Mouse (Mus musculus) myocyte (in vitro differentiated cells): ENCODE measurements around the gene Radil. TPM values are rescaled to one million over a fixed set of nuclear protein-coding genes. Genes with fewer than 3 reads are reported as not detected.

ENCODE experiments used
- H3K27me3 ChIP-seq: one replicate; pipeline ENCODE4 v1.6.1; 2011; ENCODE audit not compliant: control insufficient read depth, insufficient read depth, insufficient read length
- H3K36me3 ChIP-seq: one replicate; pipeline ENCODE4 v1.6.1; 2011; ENCODE audit not compliant: control insufficient read depth, insufficient read depth
- H3K4me2 ChIP-seq: one replicate; pipeline ENCODE4 v1.6.1; 2011; ENCODE audit warnings: low read depth, control low read depth
- H3K4me3 ChIP-seq: one replicate; pipeline ENCODE4 v1.5.1; 2011; ENCODE audit warnings: mild to moderate bottlenecking, control low read depth, moderate library complexity
- H3K79me2 ChIP-seq: one replicate; pipeline ENCODE4 v1.6.1; 2011; ENCODE audit not compliant: control insufficient read depth, insufficient read depth
- H3ac ChIP-seq: one replicate; pipeline ENCODE4 v1.6.1; 2011; ENCODE audit not compliant: control insufficient read depth, insufficient read length
- CEBPB ChIP-seq: IDR thresholded peaks from 2 replicates; pipeline ENCODE4 v1.6.1; 2011; ENCODE audit warnings: mild to moderate bottlenecking, moderate library complexity; ENCODE audit not compliant: poor library complexity, insufficient read depth, severe bottlenecking
- E2F4 ChIP-seq: IDR thresholded peaks from one replicate; pipeline ENCODE4 v1.6.1; 2011; ENCODE audit warnings: mild to moderate bottlenecking, control low read depth, moderate library complexity; ENCODE audit not compliant: insufficient read depth
- MAX ChIP-seq: IDR thresholded peaks from one replicate; pipeline ENCODE4 v1.6.1; 2011; ENCODE audit warnings: low read depth, mild to moderate bottlenecking, control low read depth
- MYOD1 ChIP-seq, 3 experiments: IDR thresholded peaks; one replicate each; pipeline ENCODE4 v1.6.1; 2011; ENCODE audit warnings: control low read depth in 2 of 3, low read depth in 2 of 3, mild to moderate bottlenecking in 2 of 3, moderate library complexity in 1 of 3; ENCODE audit not compliant: insufficient read length in 2 of 3, control insufficient read depth in 1 of 3
- MYOG ChIP-seq, 3 experiments: IDR thresholded peaks; one replicate each; pipeline ENCODE4 v1.6.1; 2011; ENCODE audit warnings: control low read depth in 2 of 3, low read depth in 2 of 3, mild to moderate bottlenecking in 2 of 3; ENCODE audit not compliant: insufficient read length in 2 of 3, control insufficient read depth in 1 of 3, insufficient read depth in 1 of 3
- POLR2A ChIP-seq: IDR thresholded peaks from one replicate; pipeline ENCODE4 v1.6.1; 2011; ENCODE audit warnings: low read depth, mild to moderate bottlenecking, control low read depth, moderate library complexity; ENCODE audit not compliant: insufficient read length
- POLR2AphosphoS2 ChIP-seq: IDR thresholded peaks from one replicate; pipeline ENCODE4 v1.6.1; 2011; ENCODE audit warnings: low read depth, control low read depth; ENCODE audit not compliant: insufficient read length
- REST ChIP-seq: IDR thresholded peaks from one replicate; pipeline ENCODE4 v1.6.1; 2011; ENCODE audit warnings: mild to moderate bottlenecking, control low read depth, moderate library complexity; ENCODE audit not compliant: insufficient read depth, insufficient read length
- SRF ChIP-seq: IDR thresholded peaks from one replicate; pipeline ENCODE4 v1.6.1; 2011; ENCODE audit warnings: low read depth; ENCODE audit not compliant: control insufficient read depth, insufficient read length
- TCF12 ChIP-seq: IDR thresholded peaks from one replicate; pipeline ENCODE4 v1.6.1; 2011; ENCODE audit warnings: mild to moderate bottlenecking, control low read depth; ENCODE audit not compliant: poor library complexity, insufficient read depth, severe bottlenecking
- TCF3 ChIP-seq: IDR thresholded peaks from one replicate; pipeline ENCODE4 v1.6.1; 2011; ENCODE audit warnings: low read depth, control low read depth; ENCODE audit not compliant: insufficient read length
- USF1 ChIP-seq: IDR thresholded peaks from one replicate; pipeline ENCODE4 v1.6.1; 2011; ENCODE audit warnings: low read depth, mild to moderate bottlenecking, control low read depth, moderate library complexity
- polyA plus RNA-seq: library from polyadenylated mRNA; unstranded; fragments of >200 nt; fragmentation: generic; extraction: Trizol; gene quantifications from one replicate; pipeline ENCODE4 v1.2.1, GENCODE M21; 2012; ENCODE audit warnings: missing spikeins

The Radil gene
- polyA plus RNA-seq, 1 experiment, result 1.6 TPM

DNA sequence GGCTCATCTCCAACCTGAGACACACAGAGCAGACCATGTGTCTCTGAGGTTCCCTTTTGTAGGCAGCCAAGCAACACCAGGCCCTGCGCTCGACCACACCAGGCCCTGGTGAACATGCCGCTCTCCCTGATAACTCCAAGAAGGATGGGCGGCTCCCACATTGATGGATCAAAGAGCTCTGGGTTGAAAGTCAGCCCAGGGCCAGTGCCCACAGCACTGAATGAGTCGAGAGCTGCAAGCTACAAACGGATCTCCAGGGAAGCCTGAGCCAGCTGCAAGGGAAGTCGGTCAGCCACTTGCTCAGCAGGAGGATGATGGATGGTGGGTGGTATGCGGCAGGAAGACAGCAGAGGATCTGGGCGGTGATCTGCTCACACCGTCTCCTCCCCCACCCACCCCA, 93.6 kb downstream of the Radil start:
- Histone ChIP-seq H3K27me3 (no peaks in the 10 kb centered on the region), H3K4me3 (no peak overlapping the region), H3K36me3 (no peaks in the 10 kb centered on the region), H3ac (no peak overlapping the region), H3K79me2 (no peaks in the 10 kb centered on the region), H3K4me2 (no peak overlapping the region)
- TF ChIP-seq MYOD1 (IDR thresholded peaks at IDR 0.05; ENCODE audit: control insufficient read depth in 1 of 3, insufficient read length in 2 of 3, low read depth in 2 of 3) (peak in 1 of 3 experiments; percentile 7), POLR2A (no peak)

DNA sequence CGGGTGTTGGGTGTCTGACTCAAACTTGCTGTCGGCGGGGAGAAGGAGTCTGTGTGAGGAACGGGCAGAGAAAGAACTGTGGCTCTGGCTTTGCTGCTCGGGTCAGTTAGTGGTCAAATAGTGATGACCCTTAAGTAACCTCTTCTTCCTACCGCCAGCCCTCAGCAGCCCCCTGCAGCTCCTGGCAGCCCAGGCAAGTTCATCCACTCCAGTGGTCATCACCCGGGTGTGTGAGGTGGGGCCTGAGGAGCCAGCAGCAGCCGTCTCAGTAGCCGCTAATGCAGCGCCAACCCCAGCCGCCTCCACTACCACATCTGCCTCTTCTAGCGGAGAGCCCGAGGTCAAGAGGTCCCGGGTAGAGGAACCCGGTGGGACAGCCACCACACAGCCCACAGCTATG, 94.6 kb downstream of the Radil start:
- no peak for TF ChIP-seq REST
- TF ChIP-seq CEBPB, result no peak
- TF ChIP-seq POLR2AphosphoS2, result no peak
- no peak for TF ChIP-seq E2F4
- no peak for TF ChIP-seq MAX
- no peak for TF ChIP-seq MYOG (IDR thresholded peaks at IDR 0.05; ENCODE audit: control insufficient read depth in 1 of 3, insufficient read depth in 1 of 3, insufficient read length in 2 of 3, low read depth in 2 of 3)
- TF ChIP-seq POLR2A, result no peak
- TF ChIP-seq TCF3, result no peak
- H3K36me3 ChIP-seq, result no peaks in the 10 kb centered on the region
- no peak overlapping the region for H3ac ChIP-seq
- no peaks in the 10 kb centered on the region for H3K27me3 ChIP-seq
- no peaks in the 10 kb centered on the region for H3K79me2 ChIP-seq
- no peak overlapping the region for H3K4me3 ChIP-seq
- no peak overlapping the region for H3K4me2 ChIP-seq

DNA sequence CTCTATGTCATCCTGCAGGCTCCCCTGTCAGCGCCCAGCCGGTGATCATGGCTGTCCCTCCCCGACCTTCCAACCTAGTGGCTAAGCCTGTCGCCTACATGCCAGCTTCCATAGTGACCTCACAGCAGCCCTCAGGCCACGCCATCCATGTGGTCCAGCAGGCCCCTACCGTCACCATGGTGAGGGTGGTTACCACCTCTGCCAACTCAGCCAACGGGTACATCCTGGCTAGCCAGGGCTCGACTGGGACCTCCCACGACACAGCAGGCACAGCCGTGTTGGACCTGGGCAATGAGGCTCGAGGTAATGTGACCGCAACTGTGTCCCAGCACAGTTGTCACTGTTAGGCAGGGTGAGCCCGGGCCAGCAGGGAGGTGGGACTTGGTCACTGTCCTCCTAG, 97.2 kb downstream of the Radil start:
- Histone ChIP-seq H3K27me3 (no peaks in the 10 kb centered on the region), H3ac (no peak overlapping the region), H3K4me3 (no peak overlapping the region), H3K36me3 (no peaks in the 10 kb centered on the region), H3K4me2 (no peak overlapping the region), H3K79me2 (no peaks in the 10 kb centered on the region)
- TF ChIP-seq POLR2AphosphoS2, result no peak
- no peak for TF ChIP-seq MAX
- no peak for TF ChIP-seq MYOD1 (IDR thresholded peaks at IDR 0.05; ENCODE audit: control insufficient read depth in 1 of 3, insufficient read length in 2 of 3, low read depth in 2 of 3)
- no peak for TF ChIP-seq CEBPB
- TF ChIP-seq USF1, result no peak
- TF ChIP-seq SRF, result no peak

DNA sequence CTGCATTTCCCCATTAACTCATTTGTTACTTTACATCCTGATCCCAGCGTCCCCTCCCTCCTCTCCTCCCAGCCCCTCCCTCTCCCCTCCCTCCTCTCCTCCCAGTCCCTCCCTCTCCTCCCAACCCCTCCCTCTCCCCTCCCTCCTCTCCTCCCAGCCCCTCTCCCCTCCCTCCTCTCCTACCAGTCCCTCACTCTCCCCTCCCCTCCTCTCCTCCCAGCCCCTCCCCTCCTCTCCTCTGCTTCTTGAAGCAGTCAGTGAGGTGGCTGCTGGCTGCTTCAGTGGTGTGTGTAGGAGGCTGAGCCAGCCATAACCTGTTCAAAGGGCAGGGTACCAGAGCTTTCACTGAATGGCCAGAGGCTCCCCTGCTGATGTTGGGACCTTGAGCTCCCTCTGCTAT, 99.1 kb downstream of the Radil start:
- H3K4me3 ChIP-seq, result no peak overlapping the region
- H3ac ChIP-seq, result no peak overlapping the region
- TF ChIP-seq USF1 (no peak), POLR2AphosphoS2 (no peak), MAX (no peak), POLR2A (no peak), MYOD1 (IDR thresholded peaks at IDR 0.05; ENCODE audit: control insufficient read depth in 1 of 3, insufficient read length in 2 of 3, low read depth in 2 of 3) (no peak), MYOG (IDR thresholded peaks at IDR 0.05; ENCODE audit: control insufficient read depth in 1 of 3, insufficient read depth in 1 of 3, insufficient read length in 2 of 3, low read depth in 2 of 3) (no peak), REST (no peak), TCF3 (no peak), SRF (no peak), E2F4 (no peak), CEBPB (no peak), TCF12 (no peak)
- no peaks in the 10 kb centered on the region for H3K79me2 ChIP-seq
- H3K36me3 ChIP-seq, result no peaks in the 10 kb centered on the region
- H3K4me2 ChIP-seq, result no peak overlapping the region
- no peaks in the 10 kb centered on the region for H3K27me3 ChIP-seq

DNA sequence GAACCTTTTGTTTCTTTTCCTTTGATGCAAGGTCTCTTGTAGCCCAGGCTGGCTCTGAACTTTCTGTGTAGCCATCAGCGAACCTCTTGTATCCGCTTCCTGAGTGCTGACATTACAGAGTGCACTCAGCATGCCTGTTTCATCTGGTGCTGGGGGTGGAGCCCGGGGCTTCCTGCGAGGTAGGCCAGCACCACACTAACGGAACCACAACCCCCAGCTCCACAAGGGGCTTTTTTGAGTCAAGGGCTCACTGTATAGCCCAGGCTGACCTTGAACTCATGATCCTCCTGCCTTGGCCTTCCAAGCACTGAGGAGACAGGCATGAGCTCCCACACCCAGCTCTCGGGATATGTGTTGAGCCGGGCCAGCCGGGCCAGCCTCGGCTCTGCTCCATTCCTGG, 100.1 kb downstream of the Radil start:
- H3K4me3 ChIP-seq, result no peak overlapping the region
- H3ac ChIP-seq, result no peak overlapping the region
- H3K79me2 ChIP-seq, result peaks cover 7% of the 10 kb centered on the region
- H3K36me3 ChIP-seq, result no peaks in the 10 kb centered on the region
- TF ChIP-seq POLR2AphosphoS2 (no peak), MYOD1 (IDR thresholded peaks at IDR 0.05; ENCODE audit: control insufficient read depth in 1 of 3, insufficient read length in 2 of 3, low read depth in 2 of 3) (no peak)
- H3K4me2 ChIP-seq, result no peak overlapping the region
- no peaks in the 10 kb centered on the region for H3K27me3 ChIP-seq

DNA sequence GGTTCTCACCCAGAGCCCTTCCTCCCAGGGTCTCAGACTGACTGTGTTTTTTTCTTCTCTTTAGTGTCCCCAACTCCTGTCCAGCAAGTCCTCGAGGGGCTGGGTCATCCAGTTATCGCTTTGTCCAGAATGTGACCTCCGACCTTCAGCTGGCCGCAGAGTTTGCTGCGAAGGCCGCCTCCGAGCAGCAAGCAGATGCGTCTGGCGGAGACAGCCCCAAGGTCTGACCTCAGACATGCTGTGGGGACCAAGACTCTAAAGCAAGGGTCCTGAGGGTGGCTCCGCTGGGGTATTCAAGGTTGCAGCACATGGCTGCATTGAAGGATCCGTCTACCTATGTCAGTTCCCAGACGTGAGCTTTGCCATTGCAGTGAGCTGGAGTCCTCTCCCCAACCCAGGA, 102.3 kb downstream of the Radil start:
- Histone ChIP-seq H3ac (no peak overlapping the region), H3K4me2 (no peak overlapping the region), H3K27me3 (no peaks in the 10 kb centered on the region), H3K36me3 (no peaks in the 10 kb centered on the region), H3K4me3 (no peak overlapping the region), H3K79me2 (peaks cover 9% of the 10 kb centered on the region)
- TF ChIP-seq E2F4, result no peak
- TF ChIP-seq TCF3, result no peak
- TF ChIP-seq TCF12, result no peak
- no peak for TF ChIP-seq POLR2AphosphoS2
- no peak for TF ChIP-seq CEBPB
- no peak for TF ChIP-seq MYOD1 (IDR thresholded peaks at IDR 0.05; ENCODE audit: control insufficient read depth in 1 of 3, insufficient read length in 2 of 3, low read depth in 2 of 3)
- no peak for TF ChIP-seq USF1
